In the genomic region with DNA sequence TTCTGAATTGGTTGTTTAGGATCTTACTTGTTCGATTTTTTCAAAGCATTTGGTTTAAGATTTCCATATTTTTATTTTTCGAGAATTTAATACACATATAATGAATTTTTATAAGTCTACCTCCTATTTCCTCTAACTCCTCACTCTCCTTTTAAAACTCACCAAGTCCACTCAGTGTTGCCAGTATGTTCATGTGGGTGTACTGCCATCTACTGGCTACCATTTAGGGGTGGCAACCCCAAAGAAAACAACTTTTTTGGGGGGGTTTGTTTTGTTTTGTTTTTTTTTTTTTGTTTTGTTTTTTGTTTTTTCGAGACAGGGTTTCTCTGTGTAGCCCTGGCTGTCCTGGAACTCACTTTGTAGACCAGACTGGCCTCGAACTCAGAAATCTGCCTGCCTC, we compare ENCODE assay signal across 10 mouse cellular contexts. TPM values are rescaled to one million over a fixed set of nuclear protein-coding genes. Genes with fewer than 3 reads are reported as not detected.
DNase-seq lines count a peak whose midpoint lies in the region; ATAC-seq and TF ChIP-seq lines count a peak whose summit lies in the region.
"Had no signal": no experiment of that assay in that cellular context is flagged by ENCODE, and none has a peak within 500 bp of the region (broad histone marks: within the 10 kb centered on the region; RNA-seq: fewer than 3 reads in every experiment).

No protein-coding gene starts in this region.

- H3K4me2 ChIP-seq in CH12.LX (ENCODE audit: insufficient read depth, low read depth, poor library complexity, severe bottlenecking) = no peak overlapping the region
- H3K4me2 ChIP-seq: midbrain, embryonic 12.5 days had no signal

- dilution Hi-C loops in CH12.LX (cut with MboI; ENCODE audit: extremely low pct_ligation_motif_present, extremely low pct_unique_long_range_greater_than_20kb, low sequenced_read_pairs) = no loop called here

- TF ChIP-seq EP300 in CH12.LX (IDR thresholded peaks at IDR 0.05; ENCODE audit: low read length) = no peak

- no peak for TF ChIP-seq POLR2A in CH12.LX (IDR thresholded peaks at IDR 0.05; ENCODE audit: low read depth, low read length)

- H3K4me3 ChIP-seq in CH12.LX (replicated peaks in 1 of 3; ENCODE audit: low read depth in 2 of 3, low read length in 2 of 3, poor library complexity in 1 of 3) = no peak overlapping the region
- H3K4me3 ChIP-seq: midbrain, embryonic 12.5 days had no signal

- H3K27ac ChIP-seq in CH12.LX (ENCODE audit: insufficient read depth, low read depth) = no peak overlapping the region
- H3K27ac ChIP-seq: midbrain, embryonic 12.5 days had no signal

- DNase-seq in kidney, postnatal 14 days = peak; percentile 17
- DNase-seq in kidney, adult 8-10 months = no peak
- DNase-seq in CH12.LX (ENCODE audit: extremely low read depth) (peak; percentile 20), Patski (ENCODE audit: low read depth, low spot score) (no peak)
- DNase-seq in frontal cortex, postnatal 14 days (ENCODE audit: low spot score in 2 of 2) = no peak
- no peak for DNase-seq in kidney, postnatal 4 days
- DNase-seq: layer of hippocampus, adult 9-11 months had no signal

- H3K9ac ChIP-seq in CH12.LX (ENCODE audit: insufficient read depth, low read depth) = no peak overlapping the region
- H3K9ac ChIP-seq: midbrain, embryonic 12.5 days had no signal

- no peaks in the 10 kb centered on the region for H3K36me3 ChIP-seq in CH12.LX (replicated peaks in 1 of 2; ENCODE audit: control insufficient read depth in 1 of 2, insufficient read depth in 1 of 2, low read length in 1 of 2)
- H3K36me3 ChIP-seq: midbrain, embryonic 12.5 days had no signal

- ATAC-seq in Patski = no peak
- ATAC-seq in megakaryocyte-erythroid progenitor cell, adult 5-6 weeks (replicated peaks; ENCODE audit: low FRiP score, low TSS enrichment, poor library complexity, severe bottlenecking) = peak; percentile 71; the same call in 1 of the 2 replicates

- TF ChIP-seq CTCF in CH12.LX (conservative IDR thresholded peaks at IDR 0.05 in 1 of 2, IDR thresholded peaks at IDR 0.05 in 1 of 2; ENCODE audit: low read depth in 2 of 2, low read length in 2 of 2) (peak; percentile 15 to 79; a peak in 2 of 4 replicates), Patski (IDR thresholded peaks at IDR 0.05) (peak; percentile 71)

- CTCF ChIA-PET in Patski (lab: Charles Lee) = interaction anchor here (1.0 to 1.8 kb wide), 4 partner anchors 25 to 203 kb away, joined by 3 to 9 read pairs (median 4); no protein-coding TSS in a partner anchor

- no peaks in the 10 kb centered on the region for H3K79me2 ChIP-seq in CH12.LX (replicated peaks; ENCODE audit: control insufficient read depth, extremely low read depth, insufficient read depth, poor library complexity, severe bottlenecking)

- peaks cover 8% of the 10 kb centered on the region for H3K27me3 ChIP-seq in CH12.LX (replicated peaks)
- H3K27me3 ChIP-seq in Patski = peaks cover 60% of the 10 kb centered on the region
- H3K27me3 ChIP-seq: midbrain, embryonic 12.5 days had no signal

- H3K9me3 ChIP-seq in CH12.LX (replicated peaks; ENCODE audit: low read length) = no peaks in the 10 kb centered on the region
- H3K9me3 ChIP-seq: midbrain, embryonic 12.5 days had no signal

- TF ChIP-seq RAD21 in CH12.LX (IDR thresholded peaks at IDR 0.05; ENCODE audit: low read depth, low read length) = peak; percentile 79

- POLR2A ChIA-PET in Patski (lab: Charles Lee) = no interaction called here

- in situ Hi-C loops in CH12.LX (cut with MboI; ENCODE audit: low pct_ligation_motif_present, low pct_unique_long_range_greater_than_20kb, low sequenced_read_pairs) = no loop called here
- in situ Hi-C loops in Patski (cut with MboI; ENCODE audit: low pct_unique_long_range_greater_than_20kb) = no loop called here

- no peaks in the 10 kb centered on the region for H3K4me1 ChIP-seq in CH12.LX (ENCODE audit: control insufficient read depth in 1 of 2, insufficient read depth in 2 of 2)
- H3K4me1 ChIP-seq: midbrain, embryonic 12.5 days had no signal

TF ChIP-seq in CH12.LX, 34 proteins besides CTCF, POLR2A, EP300 and RAD21:
- TF ChIP-seq MEF2A (IDR thresholded peaks at IDR 0.05; ENCODE audit: borderline replicate concordance, low read depth, low read length) = no peak
- peak; percentile 75 for TF ChIP-seq ZNF384 (IDR thresholded peaks at IDR 0.05; ENCODE audit: low read depth, low read length)
- TF ChIP-seq SMC3 (IDR thresholded peaks at IDR 0.05; ENCODE audit: low read depth, low read length) = peak; percentile 53

RNA-seq across cellular contexts. Expression of gene Oprl1, which starts 8.1 kb away (rescaled TPM):
- total RNA-seq in CH12.LX (2012; rRNA removed) = 0.08 and 0.25 TPM in 2 replicates
- not detected in 2 replicates for total RNA-seq in CH12.LX (2014; rRNA removed)
- 0.14 TPM in 1 of 2 replicates, not detected in the other for polyA plus RNA-seq in CH12.LX (2012; ENCODE audit: insufficient read length, low read depth)
- polyA plus RNA-seq in Patski (2021) = not detected
- 0.90 TPM in 1 of 2 replicates, not detected in the other for total RNA-seq in megakaryocyte-erythroid progenitor cell, adult 5-6 weeks (2014; fragmentation: Nextera tagmentation)
- total RNA-seq in megakaryocyte-erythroid progenitor cell, adult 5-6 weeks (2017) = not detected in 2 replicates

RNA-seq across cellular contexts. Expression of gene Lkaaear1, which starts 8.4 kb away (rescaled TPM):
- total RNA-seq in CH12.LX (2012; rRNA removed) = not detected in 2 replicates
- not detected in 2 replicates for total RNA-seq in CH12.LX (2014; rRNA removed)
- not detected in 2 replicates for polyA plus RNA-seq in CH12.LX (2012; ENCODE audit: insufficient read length, low read depth)
- not detected for polyA plus RNA-seq in Patski (2021)
- not detected in 2 replicates for total RNA-seq in megakaryocyte-erythroid progenitor cell, adult 5-6 weeks (2014; fragmentation: Nextera tagmentation)
- not detected in 2 replicates for total RNA-seq in megakaryocyte-erythroid progenitor cell, adult 5-6 weeks (2017)
- polyA plus RNA-seq: midbrain, embryonic 12.5 days; small intestine, adult 2 months had no signal

RNA-seq across cellular contexts. Expression of gene Rgs19, which starts 12.9 kb away (rescaled TPM):
- total RNA-seq in CH12.LX (2012; rRNA removed) = 67.0 and 75.4 TPM in 2 replicates
- total RNA-seq in CH12.LX (2014; rRNA removed) = 40.2 and 50.2 TPM in 2 replicates
- 155 and 159 TPM in 2 replicates for polyA plus RNA-seq in CH12.LX (2012; ENCODE audit: insufficient read length, low read depth)
- 42.4 TPM for polyA plus RNA-seq in Patski (2021)
- 55.6 and 78.0 TPM in 2 replicates for total RNA-seq in megakaryocyte-erythroid progenitor cell, adult 5-6 weeks (2014; fragmentation: Nextera tagmentation)
- total RNA-seq in megakaryocyte-erythroid progenitor cell, adult 5-6 weeks (2017) = 20.5 and 23.7 TPM in 2 replicates

RNA-seq across cellular contexts. Expression of gene Tcea2, which starts 26.6 kb away (rescaled TPM):
- total RNA-seq in CH12.LX (2012; rRNA removed) (12.9 and 14.4 TPM in 2 replicates), CH12.LX (2014; rRNA removed) (9.2 TPM in 2 replicates)
- polyA plus RNA-seq in CH12.LX (2012; ENCODE audit: insufficient read length, low read depth) (7.0 and 8.8 TPM in 2 replicates), Patski (2021) (22.9 TPM)
- 8.2 and 9.0 TPM in 2 replicates for total RNA-seq in megakaryocyte-erythroid progenitor cell, adult 5-6 weeks (2014; fragmentation: Nextera tagmentation)
- total RNA-seq in megakaryocyte-erythroid progenitor cell, adult 5-6 weeks (2017) = 3.4 and 4.5 TPM in 2 replicates

RNA-seq across cellular contexts. Expression of gene Sox18, which starts 35.2 kb away (rescaled TPM):
- total RNA-seq in CH12.LX (2012; rRNA removed) (not detected in 2 replicates), CH12.LX (2014; rRNA removed) (not detected in 2 replicates)
- polyA plus RNA-seq in CH12.LX (2012; ENCODE audit: insufficient read length, low read depth) (not detected in 2 replicates), Patski (2021) (0.04 TPM)
- not detected in 2 replicates for total RNA-seq in megakaryocyte-erythroid progenitor cell, adult 5-6 weeks (2014; fragmentation: Nextera tagmentation)
- not detected in 2 replicates for total RNA-seq in megakaryocyte-erythroid progenitor cell, adult 5-6 weeks (2017)

Comparison
In these comparisons a context has a peak if more than half of its experiments do, and no peak if none do; other contexts are left out.
1. DNase-seq: peak in kidney, postnatal 14 days (single experiment) and CH12.LX (single experiment); none in kidney, adult 8-10 months (0 of 2), Patski (single experiment), frontal cortex, postnatal 14 days (0 of 2) and kidney, postnatal 4 days (0 of 2).